Mouse (Mus musculus) myocyte (in vitro differentiated cells): ENCODE results near the gene Dnajc16.

Source experiments
- E2F4 ChIP-seq: IDR thresholded peaks from one replicate; pipeline ENCODE4 v1.6.1; 2011; ENCODE audit warnings: mild to moderate bottlenecking, control low read depth, moderate library complexity; ENCODE audit not compliant: insufficient read depth
- MAX ChIP-seq: IDR thresholded peaks from one replicate; pipeline ENCODE4 v1.6.1; 2011; ENCODE audit warnings: low read depth, mild to moderate bottlenecking, control low read depth
- MYOD1 ChIP-seq, 3 experiments: IDR thresholded peaks; one replicate each; pipeline ENCODE4 v1.6.1; 2011; ENCODE audit warnings: control low read depth in 2 of 3, low read depth in 2 of 3, mild to moderate bottlenecking in 2 of 3, moderate library complexity in 1 of 3; ENCODE audit not compliant: insufficient read length in 2 of 3, control insufficient read depth in 1 of 3
- POLR2A ChIP-seq: IDR thresholded peaks from one replicate; pipeline ENCODE4 v1.6.1; 2011; ENCODE audit warnings: low read depth, mild to moderate bottlenecking, control low read depth, moderate library complexity; ENCODE audit not compliant: insufficient read length
- POLR2AphosphoS2 ChIP-seq: IDR thresholded peaks from one replicate; pipeline ENCODE4 v1.6.1; 2011; ENCODE audit warnings: low read depth, control low read depth; ENCODE audit not compliant: insufficient read length
- TCF12 ChIP-seq: IDR thresholded peaks from one replicate; pipeline ENCODE4 v1.6.1; 2011; ENCODE audit warnings: mild to moderate bottlenecking, control low read depth; ENCODE audit not compliant: poor library complexity, insufficient read depth, severe bottlenecking
- TCF3 ChIP-seq: IDR thresholded peaks from one replicate; pipeline ENCODE4 v1.6.1; 2011; ENCODE audit warnings: low read depth, control low read depth; ENCODE audit not compliant: insufficient read length

- TF ChIP-seq POLR2A (no peak), POLR2AphosphoS2 (no peak), TCF3 (no peak), E2F4 (no peak), MAX (no peak), MYOD1 (IDR thresholded peaks at IDR 0.05; ENCODE audit: control insufficient read depth in 1 of 3, insufficient read length in 2 of 3, low read depth in 2 of 3) (no peak), TCF12 (no peak)
Observed at GRCm38 (mm10) chr4:141781201-141781985, 9.3 kb downstream of the Dnajc16 start.
